Mouse (Mus musculus): ENCODE data around the gene Trp53bp2. TPM values are rescaled to one million over a fixed set of nuclear protein-coding genes. Genes with fewer than 3 reads are reported as not detected.

Trp53bp2 gene
- polyA plus RNA-seq, 1 experiment: 7.5 TPM

GRCm38 (mm10) chr1:182490568-182490967 is 81.6 kb downstream of the Trp53bp2 start:
- Histone ChIP-seq H3ac (ENCODE audit: control insufficient read depth, insufficient read length, low read depth) (no peak overlapping the region), H3K79me2 (ENCODE audit: control insufficient read depth, insufficient read depth) (peaks cover 45% of the 10 kb centered on the region), H3K79me3 (ENCODE audit: low read depth) (peaks cover 23% of the 10 kb centered on the region), H3K4me3 (ENCODE audit: insufficient read depth, poor library complexity, severe bottlenecking) (no peak overlapping the region), H3K27me3 (ENCODE audit: control insufficient read depth, insufficient read depth, insufficient read length) (no peaks in the 10 kb centered on the region), H3K36me3 (ENCODE audit: control insufficient read depth, insufficient read depth) (peaks cover 77% of the 10 kb centered on the region)
- no peak for TF ChIP-seq MYOD1 (IDR thresholded peaks at IDR 0.05; ENCODE audit: control insufficient read depth, insufficient read length, low read depth)

- peaks cover 35% of the 10 kb centered on the region for H3K79me3 ChIP-seq (ENCODE audit: low read depth)
- H3K27me3 ChIP-seq (ENCODE audit: control insufficient read depth, insufficient read depth, insufficient read length): no peaks in the 10 kb centered on the region
- TF ChIP-seq USF1 (IDR thresholded peaks at IDR 0.05; ENCODE audit: low read depth) (no peak), MAX (IDR thresholded peaks at IDR 0.05) (no peak), FOSL1 (IDR thresholded peaks at IDR 0.05; ENCODE audit: insufficient read depth, low read length, poor library complexity, severe bottlenecking) (no peak), MYOG (IDR thresholded peaks at IDR 0.05; ENCODE audit: control insufficient read depth, extremely low read depth, insufficient read length) (no peak), CTCF (IDR thresholded peaks at IDR 0.05; ENCODE audit: control insufficient read depth, insufficient read depth, insufficient read length) (no peak), CEBPB (IDR thresholded peaks at IDR 0.05; ENCODE audit: low read depth) (no peak), MYOD1 (IDR thresholded peaks at IDR 0.05; ENCODE audit: control insufficient read depth, insufficient read length, low read depth) (no peak)
- no peak overlapping the region for H3K4me3 ChIP-seq (ENCODE audit: insufficient read depth, poor library complexity, severe bottlenecking)
- H3K79me2 ChIP-seq (ENCODE audit: control insufficient read depth, insufficient read depth): peaks cover 58% of the 10 kb centered on the region
- no peak overlapping the region for H3ac ChIP-seq (ENCODE audit: control insufficient read depth, insufficient read length, low read depth)
- H3K36me3 ChIP-seq (ENCODE audit: control insufficient read depth, insufficient read depth): peaks cover 84% of the 10 kb centered on the region
These were observed 82.9 kb downstream of the Trp53bp2 start for GRCm38 (mm10) chr1:182491839-182492238.

GRCm38 (mm10) chr1:182494285-182495145 is 85.5 kb downstream of the Trp53bp2 start:
- Histone ChIP-seq H3K4me3 (ENCODE audit: insufficient read depth, poor library complexity, severe bottlenecking) (no peak overlapping the region), H3K36me3 (ENCODE audit: control insufficient read depth, insufficient read depth) (peaks cover 80% of the 10 kb centered on the region), H3K79me2 (ENCODE audit: control insufficient read depth, insufficient read depth) (peaks cover 72% of the 10 kb centered on the region), H3K27me3 (ENCODE audit: control insufficient read depth, insufficient read depth, insufficient read length) (no peaks in the 10 kb centered on the region), H3ac (ENCODE audit: control insufficient read depth, insufficient read length, low read depth) (no peak overlapping the region), H3K79me3 (ENCODE audit: low read depth) (peaks cover 54% of the 10 kb centered on the region)
- TF ChIP-seq CEBPB (IDR thresholded peaks at IDR 0.05; ENCODE audit: low read depth) (no peak), CTCF (IDR thresholded peaks at IDR 0.05; ENCODE audit: control insufficient read depth, insufficient read depth, insufficient read length) (no peak), MYOG (IDR thresholded peaks at IDR 0.05; ENCODE audit: control insufficient read depth, extremely low read depth, insufficient read length) (no peak), MYOD1 (IDR thresholded peaks at IDR 0.05; ENCODE audit: control insufficient read depth, insufficient read length, low read depth) (no peak), USF1 (IDR thresholded peaks at IDR 0.05; ENCODE audit: low read depth) (no peak), FOSL1 (IDR thresholded peaks at IDR 0.05; ENCODE audit: insufficient read depth, low read length, poor library complexity, severe bottlenecking) (no peak), MAX (IDR thresholded peaks at IDR 0.05) (no peak)

GRCm38 (mm10) chr1:182496685-182497084 is 87.7 kb downstream of the Trp53bp2 start:
- peaks cover 87% of the 10 kb centered on the region for H3K36me3 ChIP-seq (ENCODE audit: control insufficient read depth, insufficient read depth)
- H3ac ChIP-seq (ENCODE audit: control insufficient read depth, insufficient read length, low read depth): no peak overlapping the region
- H3K27me3 ChIP-seq (ENCODE audit: control insufficient read depth, insufficient read depth, insufficient read length): no peaks in the 10 kb centered on the region
- H3K4me3 ChIP-seq (ENCODE audit: insufficient read depth, poor library complexity, severe bottlenecking): no peak overlapping the region
- peaks cover 94% of the 10 kb centered on the region for H3K79me2 ChIP-seq (ENCODE audit: control insufficient read depth, insufficient read depth)
- TF ChIP-seq CTCF (IDR thresholded peaks at IDR 0.05; ENCODE audit: control insufficient read depth, insufficient read depth, insufficient read length) (no peak), FOSL1 (IDR thresholded peaks at IDR 0.05; ENCODE audit: insufficient read depth, low read length, poor library complexity, severe bottlenecking) (no peak), MAX (IDR thresholded peaks at IDR 0.05) (no peak), MYOG (IDR thresholded peaks at IDR 0.05; ENCODE audit: control insufficient read depth, extremely low read depth, insufficient read length) (no peak), CEBPB (IDR thresholded peaks at IDR 0.05; ENCODE audit: low read depth) (no peak), USF1 (IDR thresholded peaks at IDR 0.05; ENCODE audit: low read depth) (no peak), MYOD1 (IDR thresholded peaks at IDR 0.05; ENCODE audit: control insufficient read depth, insufficient read length, low read depth) (no peak)
- H3K79me3 ChIP-seq (ENCODE audit: low read depth): peaks cover 74% of the 10 kb centered on the region

- TF ChIP-seq MYOD1 (IDR thresholded peaks at IDR 0.05; ENCODE audit: control insufficient read depth, insufficient read length, low read depth): no peak
- Histone ChIP-seq H3ac (ENCODE audit: control insufficient read depth, insufficient read length, low read depth) (no peak overlapping the region), H3K27me3 (ENCODE audit: control insufficient read depth, insufficient read depth, insufficient read length) (no peaks in the 10 kb centered on the region), H3K4me3 (ENCODE audit: insufficient read depth, poor library complexity, severe bottlenecking) (no peak overlapping the region), H3K79me3 (ENCODE audit: low read depth) (peaks cover 81% of the 10 kb centered on the region), H3K79me2 (ENCODE audit: control insufficient read depth, insufficient read depth) (peaks cover 99% of the 10 kb centered on the region), H3K36me3 (ENCODE audit: control insufficient read depth, insufficient read depth) (peaks cover 83% of the 10 kb centered on the region)
These were observed 88.8 kb downstream of the Trp53bp2 start for GRCm38 (mm10) chr1:182497736-182498135.

GRCm38 (mm10) chr1:182499443-182500089 is 90.6 kb downstream of the Trp53bp2 start:
- H3K27me3 ChIP-seq (ENCODE audit: control insufficient read depth, insufficient read depth, insufficient read length): no peaks in the 10 kb centered on the region
- H3ac ChIP-seq (ENCODE audit: control insufficient read depth, insufficient read length, low read depth): no peak overlapping the region
- peaks cover 84% of the 10 kb centered on the region for H3K79me3 ChIP-seq (ENCODE audit: low read depth)
- H3K36me3 ChIP-seq (ENCODE audit: control insufficient read depth, insufficient read depth): peaks cover 71% of the 10 kb centered on the region
- TF ChIP-seq CEBPB (IDR thresholded peaks at IDR 0.05; ENCODE audit: low read depth) (no peak), MYOD1 (IDR thresholded peaks at IDR 0.05; ENCODE audit: control insufficient read depth, insufficient read length, low read depth) (peak; percentile 20), MYOG (IDR thresholded peaks at IDR 0.05; ENCODE audit: control insufficient read depth, extremely low read depth, insufficient read length) (no peak)
- H3K4me3 ChIP-seq (ENCODE audit: insufficient read depth, poor library complexity, severe bottlenecking): no peak overlapping the region
- H3K79me2 ChIP-seq (ENCODE audit: control insufficient read depth, insufficient read depth): peaks cover 99% of the 10 kb centered on the region

Data from C2C12 (cell line).